Mouse (Mus musculus) MEL (cell line): ENCODE results near the gene Gm813. TPM values are rescaled to one million over a fixed set of nuclear protein-coding genes. Genes with fewer than 3 reads are reported as not detected.
A peak's percentile ranks its signal among the peaks of the same experiment; 100 is the strongest.

ENCODE experiments used
- DNase-seq: peaks from one replicate; pipeline ENCODE4 v3.0.0; 2011; ENCODE audit warnings: low read depth, low spot score
- H3K27ac ChIP-seq: 2 replicates; pipeline ENCODE4 v1.5.1; 2012; ENCODE audit warnings: low read depth, mild to moderate bottlenecking, control low read depth, low read length, moderate library complexity; ENCODE audit not compliant: control insufficient read depth
- H3K27me3 ChIP-seq, 2 experiments: fragments of 150-350 bp in 1 of 2; sonication (generic) in 1 of 2; 2 replicates each; pipeline ENCODE4 v1.6.1; 2012; ENCODE audit warnings: low read length in 2 of 2, mild to moderate bottlenecking in 2 of 2, improper control_type of control experiment in 1 of 2, moderate library complexity in 1 of 2; ENCODE audit not compliant: insufficient read depth in 2 of 2, control insufficient read depth in 1 of 2
- H3K36me3 ChIP-seq, 2 experiments: 2 replicates each; pipeline ENCODE4 v1.6.1; 2012 to 2014; ENCODE audit warnings: low read length in 2 of 2, improper control_type of control experiment in 1 of 2, inconsistent platforms in 1 of 2, mild to moderate bottlenecking in 1 of 2; ENCODE audit not compliant: insufficient read depth in 2 of 2, control insufficient read depth in 1 of 2
- H3K4me1 ChIP-seq, 2 experiments: fragments of 150-350 bp in 1 of 2; sonication (generic) in 1 of 2; 2 replicates each; pipeline ENCODE4 v1.6.1; 2012; ENCODE audit warnings: low read length in 2 of 2, improper control_type of control experiment in 1 of 2, mild to moderate bottlenecking in 1 of 2; ENCODE audit not compliant: insufficient read depth in 2 of 2, control insufficient read depth in 1 of 2
- H3K4me3 ChIP-seq, 2 experiments: fragments of 150-350 bp in 1 of 2; sonication (generic) in 1 of 2; 2 replicates each; pipeline ENCODE4 v1.5.1; 2012; ENCODE audit warnings: low read depth in 2 of 2, low read length in 2 of 2, mild to moderate bottlenecking in 2 of 2, moderate library complexity in 2 of 2, control low read depth in 1 of 2, improper control_type of control experiment in 1 of 2; ENCODE audit not compliant: control insufficient read depth in 1 of 2, insufficient read depth in 1 of 2
- H3K79me2 ChIP-seq: 2 replicates; pipeline ENCODE4 v1.6.1; 2012; ENCODE audit warnings: mild to moderate bottlenecking, low read length, moderate library complexity; ENCODE audit not compliant: control insufficient read depth, poor library complexity, insufficient read depth
- H3K9ac ChIP-seq: 2 replicates; pipeline ENCODE4 v1.6.1; 2012; ENCODE audit warnings: low read depth, mild to moderate bottlenecking, control low read depth, low read length, moderate library complexity; ENCODE audit not compliant: control insufficient read depth, poor library complexity, severe bottlenecking
- H3K9me3 ChIP-seq: fragments of 150-350 bp; sonication (generic); replicated peaks from 2 replicates; pipeline ENCODE4 v1.6.1; 2012; ENCODE audit warnings: mild to moderate bottlenecking, low read length, improper control_type of control experiment, moderate library complexity; ENCODE audit not compliant: insufficient read depth
- CHD1 ChIP-seq: IDR thresholded peaks from 2 replicates; pipeline ENCODE4 v1.6.1; 2012; ENCODE audit warnings: low read depth, mild to moderate bottlenecking, inconsistent platforms, low read length, improper control_type of control experiment
- E2F4 ChIP-seq: IDR thresholded peaks from 2 replicates; pipeline ENCODE4 v1.6.1; 2011; ENCODE audit warnings: low read depth, low read length, improper control_type of control experiment, borderline replicate concordance
- ELF1 ChIP-seq: IDR thresholded peaks from 2 replicates; pipeline ENCODE4 v1.6.1; 2014; ENCODE audit warnings: low read depth, mild to moderate bottlenecking, inconsistent platforms, low read length, improper control_type of control experiment, moderate library complexity
- EP300 ChIP-seq, 2 experiments: IDR thresholded peaks; 2 replicates each; pipeline ENCODE4 v1.6.1; 2011; ENCODE audit warnings: improper control_type of control experiment in 2 of 2, low read length in 2 of 2, low read depth in 1 of 2, mild to moderate bottlenecking in 1 of 2
- GATA1 ChIP-seq: IDR thresholded peaks from 2 replicates; pipeline ENCODE4 v1.6.1; 2011; ENCODE audit warnings: low read depth, low read length, improper control_type of control experiment
- KAT2A ChIP-seq: conservative IDR thresholded peaks from 2 replicates; pipeline ENCODE4 v1.6.1; 2012; ENCODE audit warnings: low read depth, low read length, improper control_type of control experiment, inconsistent platforms
- MAFK ChIP-seq: IDR thresholded peaks from 2 replicates; pipeline ENCODE4 v1.6.1; 2011; ENCODE audit warnings: low read depth, mild to moderate bottlenecking, low read length, improper control_type of control experiment, borderline replicate concordance
- MAZ ChIP-seq: IDR thresholded peaks from 2 replicates; pipeline ENCODE4 v1.6.1; 2012; ENCODE audit warnings: low read depth, mild to moderate bottlenecking, inconsistent platforms, low read length, improper control_type of control experiment
- MXI1 ChIP-seq: IDR thresholded peaks from 2 replicates; pipeline ENCODE4 v1.6.1; 2011; ENCODE audit warnings: mild to moderate bottlenecking, low read depth, low read length, improper control_type of control experiment
- MYC ChIP-seq: IDR thresholded peaks from 2 replicates; pipeline ENCODE4 v1.6.1; 2011; ENCODE audit warnings: low read depth, mild to moderate bottlenecking, low read length, improper control_type of control experiment, moderate library complexity
- POLR2A ChIP-seq, 2 experiments: IDR thresholded peaks; 2 replicates each; pipeline ENCODE4 v1.6.1; 2011 to 2012; ENCODE audit warnings: low read length in 2 of 2, mild to moderate bottlenecking in 2 of 2, control low read depth in 1 of 2, improper control_type of control experiment in 1 of 2, low read depth in 1 of 2, moderate library complexity in 1 of 2; ENCODE audit not compliant: control insufficient read depth in 1 of 2, insufficient read depth in 1 of 2, poor library complexity in 1 of 2
- POLR2AphosphoS2 ChIP-seq: IDR thresholded peaks from 2 replicates; pipeline ENCODE4 v1.6.1; 2011; ENCODE audit warnings: low read length, improper control_type of control experiment
- RCOR1 ChIP-seq: IDR thresholded peaks from 2 replicates; pipeline ENCODE4 v1.6.1; 2012; ENCODE audit warnings: low read depth, mild to moderate bottlenecking, inconsistent platforms, low read length, improper control_type of control experiment
- SIN3A ChIP-seq: IDR thresholded peaks from 2 replicates; pipeline ENCODE4 v1.6.1; 2012; ENCODE audit warnings: low read length, improper control_type of control experiment, inconsistent platforms
- UBTF ChIP-seq: IDR thresholded peaks from 2 replicates; pipeline ENCODE4 v1.6.1; 2012; ENCODE audit warnings: low read depth, mild to moderate bottlenecking, inconsistent platforms, low read length, improper control_type of control experiment, moderate library complexity, borderline replicate concordance; ENCODE audit not compliant: insufficient read depth
- polyA plus RNA-seq, 2 experiments: library from polyadenylated mRNA; stranded (reverse) in 1 of 2; unstranded in 1 of 2; fragments of >175 nt in 1 of 2; fragments of >200 nt in 1 of 2; gene quantifications; 2 replicates each; pipeline versions ENCODE4 v1.2.1 to v1.2.4; 2012; ENCODE audit warnings: low replicate concordance in 2 of 2, low read depth in 1 of 2; ENCODE audit not compliant: insufficient read length in 2 of 2, insufficient read depth in 1 of 2, missing spikeins in 1 of 2
- total RNA-seq: library from RNA; depleted of rRNA; stranded (reverse); fragments of 300-350 nt; gene quantifications from 2 replicates; pipeline ENCODE4 v1.2.3, GENCODE M21; 2012

The Gm813 gene
- total and polyA plus RNA-seq, 3 experiments = not detected

DNA sequence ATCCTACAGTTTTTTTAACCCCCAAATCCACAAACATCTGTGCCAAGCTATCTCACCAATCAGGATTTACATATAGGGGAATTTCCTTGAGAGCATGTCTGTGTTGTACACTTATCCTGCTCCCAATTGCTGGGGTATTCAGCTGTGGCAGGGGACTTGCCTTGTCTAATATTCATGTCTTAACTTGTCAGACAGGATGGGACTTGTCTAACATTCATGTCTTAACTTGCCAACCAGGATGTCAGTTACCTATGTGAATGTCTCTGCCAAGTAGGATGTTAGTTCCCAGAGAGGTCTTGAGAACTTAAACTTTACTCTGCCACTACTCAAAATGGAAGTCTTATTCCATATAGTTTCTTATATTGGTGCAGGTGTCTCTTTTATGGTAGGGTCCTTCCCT, 27.3 kb downstream of the Gm813 start:
- H3K9ac ChIP-seq = no peak overlapping the region
- H3K36me3 ChIP-seq = no peaks in the 10 kb centered on the region
- no peaks in the 10 kb centered on the region for H3K79me2 ChIP-seq
- no peak for DNase-seq
- no peaks in the 10 kb centered on the region for H3K9me3 ChIP-seq
- no peak for TF ChIP-seq MYC
- no peak for TF ChIP-seq SIN3A
- no peak for TF ChIP-seq POLR2AphosphoS2
- no peak for TF ChIP-seq CHD1
- no peak for TF ChIP-seq RCOR1
- no peak for TF ChIP-seq MAFK
- TF ChIP-seq ELF1 = no peak
- TF ChIP-seq MXI1 = no peak
- no peak for TF ChIP-seq E2F4
- no peak overlapping the region for H3K4me3 ChIP-seq
- H3K4me1 ChIP-seq = no peaks in the 10 kb centered on the region
- no peaks in the 10 kb centered on the region for H3K27me3 ChIP-seq
- no peak overlapping the region for H3K27ac ChIP-seq

DNA sequence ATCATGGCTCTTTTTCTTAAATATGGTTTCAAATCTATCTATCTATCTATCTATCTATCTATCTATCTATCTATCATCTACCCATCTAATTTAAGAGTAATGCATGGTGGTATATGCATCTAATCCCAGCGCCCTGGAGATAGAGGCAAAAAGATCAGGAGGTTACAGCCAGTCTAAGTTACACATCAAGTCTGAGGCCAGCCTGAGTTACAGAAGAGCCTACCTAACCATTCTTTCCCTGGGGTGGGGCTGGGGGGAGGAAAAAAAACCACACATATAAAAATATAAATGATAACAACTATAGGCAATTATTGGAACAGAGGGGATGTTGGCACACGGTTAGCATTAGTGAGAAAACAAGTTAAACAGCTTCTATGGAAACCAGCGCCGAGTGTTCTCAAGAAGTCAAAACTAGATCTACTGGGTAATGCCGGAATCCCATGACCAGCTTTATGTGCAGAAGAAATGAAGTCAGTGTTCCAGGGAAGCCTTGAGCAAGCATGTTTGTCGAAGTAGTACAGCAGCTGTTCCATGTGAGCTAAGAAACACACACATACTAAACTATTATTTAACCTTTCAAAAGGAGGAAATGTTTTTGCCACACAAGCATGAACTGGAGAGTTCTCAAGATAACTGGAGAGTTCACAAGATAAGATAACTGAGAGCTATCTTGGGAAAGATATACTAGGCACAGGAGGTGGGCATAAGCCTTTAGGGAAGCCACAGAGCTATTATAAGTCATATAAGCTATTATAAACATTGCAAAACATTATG, 42.6 kb downstream of the Gm813 start:
- peak; percentile 6 for DNase-seq
- Histone ChIP-seq H3K79me2 (no peaks in the 10 kb centered on the region), H3K9ac (no peak overlapping the region)
- TF ChIP-seq GATA1 = peak; percentile 73
- TF ChIP-seq KAT2A = no peak
- TF ChIP-seq POLR2A (IDR thresholded peaks at IDR 0.05; ENCODE audit: control insufficient read depth in 1 of 2, insufficient read depth in 1 of 2, low read depth in 1 of 2, low read length in 2 of 2, poor library complexity in 1 of 2) = no peak
- TF ChIP-seq MAZ = no peak
- TF ChIP-seq EP300 (IDR thresholded peaks at IDR 0.05; ENCODE audit: low read depth in 1 of 2, low read length in 2 of 2) = 0 out of 4 replicates have a peak, but pooled peaks have one; percentile 18 to 24
- TF ChIP-seq POLR2AphosphoS2 = no peak
- no peak for TF ChIP-seq UBTF
- TF ChIP-seq, all 39 proteins: peak for 2
- Histone ChIP-seq H3K4me1 (peaks cover 3% of the 10 kb centered on the region in 2 experiments; a peak in 2 of 4 replicates), H3K27me3 (no peaks in the 10 kb centered on the region), H3K27ac (no peak overlapping the region), H3K36me3 (peaks cover 0 to 3% of the 10 kb centered on the region in 2 experiments; a peak in 2 of 4 replicates), H3K9me3 (no peaks in the 10 kb centered on the region), H3K4me3 (no peak overlapping the region)
